Mouse (Mus musculus) fat pad, adult 2 months (tissue): ENCODE results near the gene Kif4.

Source experiments
- DNase-seq: peaks from one replicate; pipeline ENCODE4 v3.0.0-alpha.2; 2011; ENCODE audit warnings: low read depth, low spot score; ENCODE audit errors: extremely low read depth

Gene Kif4

GRCm38 (mm10) chrX:100625546-100625801 lies at the start of gene Kif4:
Kif4 (plus strand) TSS chrX:100625737.
- no peak for DNase-seq

GRCm38 (mm10) chrX:100594791-100595190 lies 30.7 kb upstream of the Kif4 start, which contains the start of gene P2ry4:
P2ry4 (minus strand) TSS chrX:100594869.
- DNase-seq = no peak

GRCm38 (mm10) chrX:100597439-100597838 lies 28.1 kb upstream of the Kif4 start:
- DNase-seq = peak; percentile 74

GRCm38 (mm10) chrX:100599755-100600154 lies 25.8 kb upstream of the Kif4 start:
- DNase-seq = no peak

- no peak for DNase-seq
Observed at GRCm38 (mm10) chrX:100605314-100605713, 20.2 kb upstream of the Kif4 start, which contains the start of gene Arr3. Arr3 (plus strand) TSS chrX:100605497.

- DNase-seq = no peak
Observed at GRCm38 (mm10) chrX:100618488-100618887, 7.0 kb upstream of the Kif4 start.

GRCm38 (mm10) chrX:100621366-100621765 lies 4.2 kb upstream of the Kif4 start:
- no peak for DNase-seq

GRCm38 (mm10) chrX:100624242-100624641 lies 1.3 kb upstream of the Kif4 start:
- DNase-seq = no peak

GRCm38 (mm10) chrX:100625146-100625545 lies 391 bp upstream of the Kif4 start:
- DNase-seq = no peak

GRCm38 (mm10) chrX:100625802-100626793 lies 561 bp downstream of the Kif4 start, which contains the start of gene Pdzd11:
Pdzd11 (minus strand) TSS chrX:100626568.
- DNase-seq = peak; percentile 40

GRCm38 (mm10) chrX:100629076-100629475 lies 3.5 kb downstream of the Kif4 start:
- no peak for DNase-seq

GRCm38 (mm10) chrX:100638477-100638876 lies 12.9 kb downstream of the Kif4 start:
- no peak for DNase-seq

GRCm38 (mm10) chrX:100652848-100653247 lies 27.3 kb downstream of the Kif4 start:
- no peak for DNase-seq

- no peak for DNase-seq
Observed at GRCm38 (mm10) chrX:100664825-100665224, 39.3 kb downstream of the Kif4 start.

GRCm38 (mm10) chrX:100678204-100678603 lies 52.7 kb downstream of the Kif4 start:
- no peak for DNase-seq

GRCm38 (mm10) chrX:100686527-100686926 lies 61.0 kb downstream of the Kif4 start:
- DNase-seq = peak; percentile 49

GRCm38 (mm10) chrX:100687360-100688032 lies 62.0 kb downstream of the Kif4 start:
- peak; percentile 78 for DNase-seq

- DNase-seq = no peak
Observed at GRCm38 (mm10) chrX:100688033-100688370, 62.5 kb downstream of the Kif4 start.

GRCm38 (mm10) chrX:100696776-100697175 lies 71.2 kb downstream of the Kif4 start:
- no peak for DNase-seq

GRCm38 (mm10) chrX:100708032-100708431 lies 82.5 kb downstream of the Kif4 start:
- no peak for DNase-seq

GRCm38 (mm10) chrX:100716173-100716572 lies 90.6 kb downstream of the Kif4 start:
- no peak for DNase-seq

GRCm38 (mm10) chrX:100728947-100729346 lies 103.4 kb downstream of the Kif4 start:
- DNase-seq = no peak
